Mouse (Mus musculus): ENCODE data around the gene Atp8b3. TPM values are rescaled to one million over a fixed set of nuclear protein-coding genes. Genes with fewer than 3 reads are reported as not detected.

The Atp8b3 gene
- total and polyA plus RNA-seq, 2 experiments from 2014 or later: not detected

GRCm38 (mm10) chr10:80561116-80561944 is 22.4 kb upstream of the Atp8b3 start, which contains the start of gene Rexo1:
TSS of gene Rexo1 (minus strand) at chr10:80561560.
- Histone ChIP-seq H3K4me1 (ENCODE audit: control insufficient read depth, insufficient read depth) (peaks cover 14% of the 10 kb centered on the region; the same call in 1 of the 2 replicates), H3K36me3 (replicated peaks; ENCODE audit: control insufficient read depth, insufficient read depth, low read length) (no peaks in the 10 kb centered on the region), H3K9ac (replicated peaks; ENCODE audit: low read depth, low read length) (peak within 1 kb of the TSS; percentile 94), H3K27me3 (ENCODE audit: control insufficient read depth, insufficient read depth, low read length) (no peaks in the 10 kb centered on the region), H3K4me2 (ENCODE audit: low read depth, low read length) (peak within 1 kb of the TSS; percentile 79), H3K27ac (ENCODE audit: low read depth) (peak within 1 kb of the TSS; percentile 89), H3K4me3 (ENCODE audit: low read depth, low read length) (peak within 1 kb of the TSS; percentile 93), H3K9me3 (replicated peaks; ENCODE audit: control insufficient read depth, low read length) (no peaks in the 10 kb centered on the region)
- ATAC-seq (ENCODE audit: insufficient read depth, low read depth): peak; percentile 87
- peak; percentile 77 for TF ChIP-seq CTCF (IDR thresholded peaks at IDR 0.05; ENCODE audit: low read depth)
- TF ChIP-seq EP300 (IDR thresholded peaks at IDR 0.05; ENCODE audit: low read depth): peak; percentile 91
- under 1% methylated on average over 72 of the region's 72 CpGs for WGBS
- peak; percentile 93 for DNase-seq (ENCODE audit: low spot score)

GRCm38 (mm10) chr10:80560621-80561020 is 21.7 kb upstream of the Atp8b3 start:
- H3K27me3 ChIP-seq (ENCODE audit: control insufficient read depth, insufficient read depth, low read length): no peaks in the 10 kb centered on the region
- WGBS: 2% methylated on average over 13 of the region's 13 CpGs
- H3K9me3 ChIP-seq (replicated peaks; ENCODE audit: control insufficient read depth, low read length): no peaks in the 10 kb centered on the region
- peak overlapping the region; percentile 94 for H3K9ac ChIP-seq (replicated peaks; ENCODE audit: low read depth, low read length)
- no peaks in the 10 kb centered on the region for H3K36me3 ChIP-seq (replicated peaks; ENCODE audit: control insufficient read depth, insufficient read depth, low read length)
- H3K4me1 ChIP-seq (ENCODE audit: control insufficient read depth, insufficient read depth): peaks cover 14% of the 10 kb centered on the region; the same call in 1 of the 2 replicates
- peak overlapping the region; percentile 79 for H3K4me2 ChIP-seq (ENCODE audit: low read depth, low read length)
- ATAC-seq (ENCODE audit: insufficient read depth, low read depth) (no peak), DNase-seq (ENCODE audit: low spot score) (no peak)
- TF ChIP-seq CTCF (IDR thresholded peaks at IDR 0.05; ENCODE audit: low read depth) (no peak), EP300 (IDR thresholded peaks at IDR 0.05; ENCODE audit: low read depth) (no peak)
- H3K4me3 ChIP-seq (ENCODE audit: low read depth, low read length): peak overlapping the region; percentile 93
- peak overlapping the region; percentile 89 for H3K27ac ChIP-seq (ENCODE audit: low read depth)

GRCm38 (mm10) chr10:80559431-80559830 is 20.5 kb upstream of the Atp8b3 start:
- no peak for ATAC-seq (ENCODE audit: insufficient read depth, low read depth)
- H3K27me3 ChIP-seq (ENCODE audit: control insufficient read depth, insufficient read depth, low read length): no peaks in the 10 kb centered on the region
- H3K4me2 ChIP-seq (ENCODE audit: low read depth, low read length): no peak overlapping the region
- no peaks in the 10 kb centered on the region for H3K36me3 ChIP-seq (replicated peaks; ENCODE audit: control insufficient read depth, insufficient read depth, low read length)
- TF ChIP-seq EP300 (IDR thresholded peaks at IDR 0.05; ENCODE audit: low read depth) (no peak), CTCF (IDR thresholded peaks at IDR 0.05; ENCODE audit: low read depth) (no peak)
- DNase-seq (ENCODE audit: low spot score): no peak
- no peak overlapping the region for H3K27ac ChIP-seq (ENCODE audit: low read depth)
- H3K4me1 ChIP-seq (ENCODE audit: control insufficient read depth, insufficient read depth): peaks cover 14% of the 10 kb centered on the region; the same call in 1 of the 2 replicates
- H3K9ac ChIP-seq (replicated peaks; ENCODE audit: low read depth, low read length): no peak overlapping the region
- WGBS: 86% methylated on average over 7 of the region's 7 CpGs
- H3K4me3 ChIP-seq (ENCODE audit: low read depth, low read length): no peak overlapping the region
- no peaks in the 10 kb centered on the region for H3K9me3 ChIP-seq (replicated peaks; ENCODE audit: control insufficient read depth, low read length)

- Histone ChIP-seq H3K4me1 (ENCODE audit: control insufficient read depth, insufficient read depth) (peaks cover 27% of the 10 kb centered on the region), H3K27me3 (ENCODE audit: control insufficient read depth, insufficient read depth, low read length) (no peaks in the 10 kb centered on the region), H3K36me3 (replicated peaks; ENCODE audit: control insufficient read depth, insufficient read depth, low read length) (no peaks in the 10 kb centered on the region), H3K27ac (ENCODE audit: low read depth) (no peak overlapping the region), H3K4me3 (ENCODE audit: low read depth, low read length) (no peak overlapping the region), H3K9me3 (replicated peaks; ENCODE audit: control insufficient read depth, low read length) (no peaks in the 10 kb centered on the region), H3K9ac (replicated peaks; ENCODE audit: low read depth, low read length) (no peak overlapping the region), H3K4me2 (ENCODE audit: low read depth, low read length) (no peak overlapping the region)
- TF ChIP-seq CTCF (IDR thresholded peaks at IDR 0.05; ENCODE audit: low read depth) (peak; percentile 68), EP300 (IDR thresholded peaks at IDR 0.05; ENCODE audit: low read depth) (no peak)
- peak; percentile 60 for DNase-seq (ENCODE audit: low spot score)
- ATAC-seq (ENCODE audit: insufficient read depth, low read depth): no peak
- 22% methylated on average over 5 of the region's 5 CpGs for WGBS
Observed at GRCm38 (mm10) chr10:80557346-80557965, 18.5 kb upstream of the Atp8b3 start.

GRCm38 (mm10) chr10:80553997-80554396 is 15.1 kb upstream of the Atp8b3 start:
- 0 out of 2 replicates have a peak, but pooled peaks have one; percentile 21 for ATAC-seq (ENCODE audit: insufficient read depth, low read depth)
- WGBS: 58% methylated on average over 6 of the region's 6 CpGs
- Histone ChIP-seq H3K36me3 (replicated peaks; ENCODE audit: control insufficient read depth, insufficient read depth, low read length) (peaks cover 19% of the 10 kb centered on the region), H3K9me3 (replicated peaks; ENCODE audit: control insufficient read depth, low read length) (no peaks in the 10 kb centered on the region), H3K4me3 (ENCODE audit: low read depth, low read length) (no peak overlapping the region), H3K4me2 (ENCODE audit: low read depth, low read length) (no peak overlapping the region), H3K4me1 (ENCODE audit: control insufficient read depth, insufficient read depth) (peaks cover 19% of the 10 kb centered on the region), H3K27ac (ENCODE audit: low read depth) (no peak overlapping the region), H3K27me3 (ENCODE audit: control insufficient read depth, insufficient read depth, low read length) (no peaks in the 10 kb centered on the region), H3K9ac (replicated peaks; ENCODE audit: low read depth, low read length) (no peak overlapping the region)
- DNase-seq (ENCODE audit: low spot score): no peak
- TF ChIP-seq EP300 (IDR thresholded peaks at IDR 0.05; ENCODE audit: low read depth) (no peak), CTCF (IDR thresholded peaks at IDR 0.05; ENCODE audit: low read depth) (no peak)
